Mouse (Mus musculus): ENCODE results near the gene Sox8. TPM values are rescaled to one million over a fixed set of nuclear protein-coding genes. Genes with fewer than 3 reads are reported as not detected.

Sox8 gene
- total RNA-seq, 2 experiments from 2014 or later = 2.4 TPM

DNA sequence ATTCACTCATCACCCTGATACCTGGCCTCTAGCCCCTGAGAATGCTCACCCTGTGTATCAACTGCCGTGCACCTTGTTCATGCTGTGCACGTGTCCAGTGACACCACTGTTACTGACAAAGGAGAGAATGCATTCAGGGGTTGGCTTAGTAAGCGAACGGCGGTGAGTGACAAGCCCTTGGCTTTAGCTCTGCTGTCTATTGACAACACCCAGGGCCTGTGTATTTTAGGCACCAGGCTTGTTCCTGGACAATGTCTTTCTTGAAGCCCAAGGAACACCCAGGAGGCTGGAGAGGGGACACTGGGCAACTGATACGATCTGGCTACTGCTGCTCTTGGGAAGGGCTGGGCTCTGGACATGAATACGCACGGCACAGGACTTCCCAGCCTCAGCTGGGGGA, 11.6 kb upstream of the Sox8 start:
- no peak for DNase-seq (ENCODE audit: low spot score in 2 of 2)

- no peak for DNase-seq (ENCODE audit: low spot score in 2 of 2)
Observed at GRCm38 (mm10) chr17:25579332-25580047, 9.0 kb upstream of the Sox8 start.

DNA sequence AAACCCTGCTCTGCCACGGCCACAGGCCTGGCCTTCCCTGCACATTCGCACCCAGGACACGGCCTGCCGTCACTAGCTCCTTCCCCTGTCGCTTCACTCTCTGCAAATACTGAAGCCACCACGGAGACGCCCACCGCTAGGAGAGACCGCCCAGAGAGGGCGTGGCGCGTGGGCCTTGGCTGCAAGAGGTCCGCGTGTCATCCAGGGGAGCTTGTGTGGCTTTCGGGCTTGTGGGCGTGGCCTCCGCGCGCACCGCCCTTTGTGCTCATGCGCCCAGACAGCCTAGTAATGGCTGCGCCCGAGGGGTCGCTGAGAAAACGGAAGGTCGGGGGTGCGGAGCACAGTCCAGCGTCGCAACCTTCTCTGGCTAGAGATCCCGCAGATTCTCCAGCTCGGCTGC, 8.4 kb upstream of the Sox8 start, which contains the start of gene Lmf1:
Gene Lmf1, plus strand, starts transcription at position 166 of the 400 bp plus-strand sequence.
- peak; percentile 81 to 93 for DNase-seq (ENCODE audit: low spot score in 2 of 2)

GRCm38 (mm10) chr17:25577702-25578101, 7.2 kb upstream of the Sox8 start:
- no peak for DNase-seq (ENCODE audit: low spot score in 2 of 2)

DNA sequence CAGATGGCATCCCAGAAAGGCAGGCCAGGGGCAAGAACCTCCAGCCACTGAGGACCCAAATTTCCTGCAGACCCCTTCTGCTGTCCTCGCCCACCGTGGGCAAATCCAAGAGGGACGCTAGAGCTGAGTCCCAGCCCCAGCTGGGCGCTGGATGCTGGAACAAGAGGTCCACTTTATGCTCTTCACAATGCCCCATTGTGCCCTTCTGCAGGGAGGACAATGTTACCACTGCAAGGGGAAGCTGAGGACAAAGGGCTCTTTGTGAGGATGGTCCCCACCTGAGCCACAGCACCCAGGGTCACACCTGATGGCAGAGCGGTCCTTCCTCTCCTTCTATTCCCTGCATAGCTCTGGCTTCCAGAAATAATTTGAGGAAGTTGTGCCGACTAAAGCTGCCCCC, 6.8 kb upstream of the Sox8 start:
- DNase-seq (ENCODE audit: low spot score in 2 of 2) = no peak

DNA sequence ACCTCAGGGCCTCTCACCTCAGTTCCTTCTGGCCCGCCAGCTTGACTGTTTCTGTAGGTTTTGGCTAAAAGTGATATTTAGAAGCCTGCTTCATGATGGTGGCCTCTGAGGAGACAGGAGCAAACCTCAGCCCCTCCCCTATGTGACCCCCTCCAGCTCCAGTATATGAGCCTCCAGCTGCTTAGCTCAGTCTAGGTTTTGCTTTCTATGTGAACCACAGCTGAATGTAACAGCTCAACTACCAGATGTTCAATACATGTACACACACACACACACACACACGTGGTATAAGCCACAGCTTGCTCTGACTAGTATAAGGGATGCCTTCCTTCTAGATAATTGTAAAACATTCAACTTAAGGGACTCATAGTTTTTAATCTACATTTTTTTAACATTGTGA, 5.5 kb upstream of the Sox8 start:
- no peak for DNase-seq (ENCODE audit: low spot score in 2 of 2)

DNA sequence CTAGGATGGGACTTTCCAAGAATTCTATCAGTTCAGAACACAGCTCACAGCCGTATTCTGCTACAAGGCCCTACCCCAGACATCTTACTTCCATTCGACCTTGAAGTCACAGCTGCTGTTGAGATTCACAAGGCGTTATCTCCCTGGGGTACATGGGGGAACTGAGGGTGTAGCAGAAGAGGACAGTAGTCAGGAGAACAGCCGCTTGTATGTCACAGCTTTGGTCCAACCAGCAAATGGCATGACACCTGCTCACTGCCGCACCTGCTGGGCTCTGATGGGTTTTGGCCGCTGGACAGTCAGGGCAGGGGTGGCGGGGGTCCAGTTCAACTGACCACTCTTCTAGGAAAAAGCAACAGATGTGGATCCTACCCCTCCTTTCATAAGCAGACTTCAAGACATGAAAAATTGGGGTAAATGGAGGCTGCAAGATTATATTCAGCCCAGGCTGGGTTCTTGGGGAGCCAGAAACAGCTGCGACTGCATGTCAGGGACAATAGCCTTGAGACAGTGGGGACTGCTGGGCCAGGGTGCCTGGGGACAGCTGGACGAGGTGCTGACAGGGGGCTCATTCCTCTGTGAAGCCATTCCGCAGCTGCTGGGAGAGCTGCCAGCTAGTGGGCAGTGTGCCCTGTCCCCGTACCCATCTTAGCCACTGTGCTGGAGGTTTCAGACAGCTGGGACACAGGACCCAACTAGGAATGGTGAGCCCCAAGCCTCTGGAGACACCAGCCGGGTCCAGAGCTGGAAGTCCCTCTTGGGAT, 4.9 kb upstream of the Sox8 start:
- no peak for DNase-seq (ENCODE audit: low spot score in 2 of 2)

GRCm38 (mm10) chr17:25571453-25571820, 951 bp upstream of the Sox8 start:
- no peak for DNase-seq (ENCODE audit: low spot score in 2 of 2)

DNA sequence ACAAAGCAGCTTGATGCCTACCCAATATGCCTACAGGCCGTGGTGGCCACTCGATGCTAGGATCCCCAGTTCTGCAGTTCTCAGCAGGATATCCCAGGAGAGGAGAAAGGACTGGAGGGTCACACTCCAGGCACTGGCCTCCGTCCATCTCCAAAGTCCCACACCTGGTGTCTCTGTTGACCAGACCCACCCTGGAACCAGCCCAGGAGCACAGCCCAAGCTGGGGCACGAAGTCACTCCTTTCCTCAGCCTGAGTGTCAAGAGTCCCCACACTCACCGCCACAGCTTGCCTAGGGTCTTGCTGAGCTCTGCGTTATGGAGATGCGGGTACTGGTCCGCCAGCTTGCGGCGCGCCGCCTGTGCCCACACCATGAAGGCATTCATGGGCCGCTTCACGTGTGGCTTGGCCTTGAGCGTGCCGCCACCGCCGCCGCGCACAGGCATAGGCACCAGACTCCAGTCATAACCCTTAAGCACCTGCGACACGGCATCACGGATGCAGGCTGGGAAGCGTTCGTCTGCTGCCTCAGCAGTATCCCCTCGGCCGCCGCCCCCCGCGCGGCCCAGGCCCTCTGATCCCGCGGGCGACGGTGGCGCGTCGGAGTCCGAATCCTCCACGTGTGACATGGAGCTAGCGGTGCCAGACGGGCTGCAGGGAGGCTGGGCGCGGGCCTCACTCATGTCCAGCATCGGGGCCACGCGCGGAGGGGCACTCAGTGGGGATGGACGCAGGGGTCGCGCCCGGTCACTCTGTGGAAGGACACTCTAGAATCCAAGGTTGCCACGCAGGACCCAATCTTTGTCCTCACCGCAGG, 446 bp downstream of the Sox8 start:
- DNase-seq (ENCODE audit: low spot score in 2 of 2) = no peak

DNA sequence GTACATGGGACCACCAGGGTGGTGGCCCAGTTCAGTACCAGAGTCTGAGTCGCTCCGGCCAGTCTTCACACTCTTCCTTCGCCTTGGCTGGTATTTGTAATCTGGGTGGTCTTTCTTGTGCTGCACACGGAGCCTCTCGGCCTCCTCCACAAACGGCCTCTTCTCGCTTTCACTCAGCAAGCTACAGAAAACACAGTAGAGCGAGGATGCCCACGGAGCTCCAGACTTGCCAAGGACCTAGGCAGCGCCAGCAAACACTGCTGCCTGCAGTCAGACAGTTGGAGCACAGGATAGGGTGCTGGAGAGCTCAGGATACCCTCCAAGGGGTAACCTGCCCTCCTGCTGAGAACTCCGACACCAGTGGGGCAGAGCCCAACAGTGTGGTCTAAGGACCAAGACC, 1.6 kb downstream of the Sox8 start:
- DNase-seq (ENCODE audit: low spot score in 2 of 2) = no peak

- no peak for DNase-seq (ENCODE audit: low spot score in 2 of 2)
Observed at GRCm38 (mm10) chr17:25568206-25568605, 2.3 kb downstream of the Sox8 start.

- DNase-seq (ENCODE audit: low spot score in 2 of 2) = peak in 1 of 2 experiments; percentile 40
Observed at GRCm38 (mm10) chr17:25567745-25568144, 2.7 kb downstream of the Sox8 start.

DNA sequence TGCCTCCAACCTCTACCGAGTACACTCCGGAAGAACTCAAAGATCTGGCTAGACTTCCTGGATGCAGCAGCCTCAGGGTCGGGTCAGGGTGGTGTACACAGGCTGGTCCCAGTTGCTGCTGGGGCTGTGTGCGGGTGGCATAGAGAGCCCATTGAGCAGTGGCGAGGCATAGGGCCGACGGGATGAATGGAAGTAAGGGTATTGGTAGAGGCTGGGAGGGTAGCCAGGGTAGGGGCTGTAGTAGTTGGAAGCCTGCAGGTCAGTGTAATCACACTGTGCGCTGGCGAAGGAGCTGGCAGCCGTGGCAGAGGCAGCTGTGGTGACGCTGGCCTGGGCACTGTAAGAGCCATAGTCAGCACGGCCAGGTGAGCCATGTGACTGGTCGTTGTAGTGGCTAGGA, 3.2 kb downstream of the Sox8 start:
- no peak for DNase-seq (ENCODE audit: low spot score in 2 of 2)

GRCm38 (mm10) chr17:25565860-25566600, 4.5 kb downstream of the Sox8 start:
- DNase-seq (ENCODE audit: low spot score in 2 of 2) = no peak

DNA sequence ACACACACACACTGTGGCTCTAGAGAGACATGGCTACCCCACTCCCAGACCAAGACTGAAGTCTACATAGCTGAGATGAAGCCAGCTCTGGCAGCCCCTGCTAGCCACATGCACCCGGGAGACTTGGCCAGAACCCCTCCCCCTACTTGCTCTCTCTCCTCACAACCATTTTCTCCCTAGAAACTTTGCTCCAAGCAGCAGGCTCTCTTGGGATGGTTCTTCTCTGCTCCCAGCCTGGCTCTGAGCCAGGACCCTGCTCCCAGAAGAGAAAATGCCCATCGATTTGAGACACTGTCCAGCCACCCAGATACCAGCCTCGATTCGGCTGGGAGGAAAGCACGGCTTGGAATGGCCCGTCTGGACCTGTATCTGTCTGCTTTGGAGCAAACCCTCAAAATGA, 5.2 kb downstream of the Sox8 start:
- DNase-seq (ENCODE audit: low spot score in 2 of 2) = no peak

- no peak for DNase-seq (ENCODE audit: low spot score in 2 of 2)
Observed at GRCm38 (mm10) chr17:25564481-25564880, 6.0 kb downstream of the Sox8 start.

GRCm38 (mm10) chr17:25561223-25562028, 9.1 kb downstream of the Sox8 start:
- no peak for DNase-seq (ENCODE audit: low spot score in 2 of 2)

GRCm38 (mm10) chr17:25560554-25561222, 9.8 kb downstream of the Sox8 start:
- no peak for DNase-seq (ENCODE audit: low spot score in 2 of 2)

- no peak for DNase-seq (ENCODE audit: low spot score in 2 of 2)
Observed at GRCm38 (mm10) chr17:25559634-25560033, 10.9 kb downstream of the Sox8 start.
